Mouse (Mus musculus) cerebellum, adult 8-10 months (tissue): ENCODE data around the gene Slco2b1.
"Not testable (repeated sequence)": the region's sequence is repeated elsewhere in the genome, so short reads cannot be mapped to it uniquely, and the experiment has no call there.

Experiments
- DNase-seq: peaks from one replicate; pipeline ENCODE4 v3.0.0; 2022

Gene Slco2b1

GRCm38 (mm10) chr7:99711166-99711565, at the start of gene Slco2b1:
Slco2b1 (minus strand) TSS chr7:99711340.
- no peak for DNase-seq

DNA sequence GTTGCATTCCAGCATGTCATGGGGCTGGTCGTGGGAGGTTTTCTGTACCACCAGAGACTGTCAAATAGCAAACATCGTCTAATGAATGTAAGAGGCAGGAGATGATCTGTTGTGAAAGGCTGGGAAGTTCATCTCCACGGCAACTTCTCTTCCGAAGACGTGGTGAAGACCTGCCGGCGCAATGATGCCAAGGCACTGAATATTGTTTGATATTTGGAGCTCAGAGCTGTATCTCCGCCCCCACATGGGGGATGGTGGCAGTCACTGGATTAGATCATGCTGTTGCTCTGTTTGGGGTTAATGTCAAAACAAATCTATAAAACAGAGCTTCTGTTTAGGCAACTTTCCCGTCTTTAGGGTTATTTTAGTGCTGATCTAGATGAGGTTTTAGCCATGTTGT, 28.1 kb upstream of the Slco2b1 start:
- DNase-seq, result no peak

DNA sequence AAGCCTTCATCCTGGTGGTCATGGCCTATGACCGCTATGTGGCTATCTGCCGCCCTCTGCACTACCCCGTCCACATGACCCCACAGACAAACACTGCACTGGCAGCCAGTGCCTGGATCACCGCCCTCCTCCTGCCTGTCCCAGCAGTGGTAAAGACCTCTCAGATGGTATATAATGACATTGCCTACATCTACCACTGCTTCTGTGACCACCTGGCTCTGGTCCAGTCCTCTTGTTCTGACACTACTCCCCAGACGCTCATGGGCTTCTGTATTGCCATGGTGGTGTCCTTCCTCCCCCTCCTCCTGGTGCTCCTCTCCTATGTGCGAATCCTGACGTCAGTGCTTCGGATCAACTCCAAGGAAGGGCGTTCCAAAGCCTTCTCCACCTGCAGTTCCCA, 24.4 kb upstream of the Slco2b1 start:
- not testable (repeated sequence) for DNase-seq

DNA sequence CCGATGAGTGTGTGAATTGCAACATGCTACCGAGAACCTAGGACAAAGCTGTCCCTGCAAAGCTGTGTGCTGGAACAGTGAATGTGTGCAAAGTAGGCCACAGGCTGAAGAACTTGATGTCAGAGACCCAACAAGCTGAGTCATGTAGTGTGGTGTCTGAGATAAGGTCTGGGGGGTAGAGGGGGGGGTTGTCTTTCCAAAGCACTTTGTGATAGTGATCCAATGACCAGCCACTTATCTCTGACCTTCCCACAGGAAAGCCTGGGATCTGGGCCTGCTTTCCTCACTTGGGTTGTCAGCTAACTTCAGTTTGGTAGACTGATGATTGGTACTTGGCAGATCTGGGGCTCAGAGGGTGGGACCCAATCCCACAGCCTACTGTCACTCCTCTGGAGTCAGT, 23.5 kb upstream of the Slco2b1 start:
- DNase-seq, result no peak

GRCm38 (mm10) chr7:99729973-99730372, 18.8 kb upstream of the Slco2b1 start, which contains the start of gene Olfr520:
Olfr520 (plus strand) TSS chr7:99730273.
- DNase-seq, result no peak

DNA sequence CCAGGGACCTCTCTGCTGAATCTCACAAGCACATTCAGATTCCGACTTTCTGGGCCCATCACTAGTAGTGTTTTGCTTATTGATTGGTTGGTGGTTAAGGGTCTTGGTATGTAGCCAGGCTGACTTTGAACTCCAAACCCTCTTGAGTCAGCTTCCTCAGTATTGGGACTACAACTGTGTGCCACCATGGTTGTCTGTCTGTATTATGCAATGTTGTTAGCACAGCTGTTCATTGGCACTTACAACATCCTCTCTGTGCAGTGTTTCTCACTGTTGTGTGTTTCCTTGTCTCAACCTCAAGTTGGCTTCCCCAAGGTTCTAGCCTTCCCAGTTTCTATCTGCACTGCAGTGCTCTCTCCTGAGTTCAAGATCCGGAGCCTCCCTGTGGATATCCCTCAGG, 5.4 kb upstream of the Slco2b1 start:
- no peak for DNase-seq

- DNase-seq, result no peak
Observed at GRCm38 (mm10) chr7:99712431-99712830, 1.3 kb upstream of the Slco2b1 start.

DNA sequence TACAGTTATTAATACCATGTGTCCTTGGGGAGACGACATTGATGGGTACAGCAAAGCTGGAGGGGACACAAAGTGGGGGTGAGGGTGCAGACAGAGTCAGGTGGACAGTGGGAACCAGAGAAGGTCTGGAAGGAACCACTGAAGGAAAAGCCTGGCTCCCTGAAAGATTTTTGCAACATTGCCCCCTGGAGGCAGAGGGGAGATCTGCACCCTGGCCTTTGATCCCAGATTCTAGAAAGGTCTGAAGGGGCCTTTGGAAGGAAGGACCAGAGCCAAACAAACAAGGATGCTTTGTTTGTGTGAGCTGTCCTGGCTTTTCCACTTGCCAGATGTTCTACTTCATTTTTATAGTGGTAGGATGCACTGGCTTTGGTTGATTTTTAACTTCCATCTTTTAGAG, 664 bp downstream of the Slco2b1 start:
- DNase-seq, result peak; percentile 77

GRCm38 (mm10) chr7:99709992-99710391, 1.1 kb downstream of the Slco2b1 start:
- DNase-seq, result no peak

DNA sequence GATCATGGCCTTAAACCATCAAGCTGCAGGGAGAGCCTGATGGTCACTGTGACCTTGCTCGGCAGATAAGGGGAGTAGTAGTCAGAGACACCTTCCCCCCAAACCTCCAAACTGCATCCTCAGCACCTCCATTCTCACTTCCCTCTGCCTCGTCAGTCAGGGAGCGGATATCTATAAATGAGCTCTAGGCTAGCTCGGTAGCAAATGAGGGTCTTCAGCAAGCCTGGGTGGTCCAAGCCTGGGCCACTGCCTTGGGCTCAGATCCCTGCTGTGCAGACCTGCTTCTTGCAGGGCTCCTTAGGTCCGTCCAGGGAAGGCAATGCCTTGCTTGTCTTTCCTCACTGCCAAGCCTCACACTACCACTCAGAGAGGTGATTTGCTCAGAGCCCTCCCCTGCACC, 2.4 kb downstream of the Slco2b1 start:
- DNase-seq, result no peak

- peak; percentile 47 for DNase-seq
Observed at GRCm38 (mm10) chr7:99708301-99708721, 2.8 kb downstream of the Slco2b1 start.

GRCm38 (mm10) chr7:99707671-99708070, 3.5 kb downstream of the Slco2b1 start:
- no peak for DNase-seq

DNA sequence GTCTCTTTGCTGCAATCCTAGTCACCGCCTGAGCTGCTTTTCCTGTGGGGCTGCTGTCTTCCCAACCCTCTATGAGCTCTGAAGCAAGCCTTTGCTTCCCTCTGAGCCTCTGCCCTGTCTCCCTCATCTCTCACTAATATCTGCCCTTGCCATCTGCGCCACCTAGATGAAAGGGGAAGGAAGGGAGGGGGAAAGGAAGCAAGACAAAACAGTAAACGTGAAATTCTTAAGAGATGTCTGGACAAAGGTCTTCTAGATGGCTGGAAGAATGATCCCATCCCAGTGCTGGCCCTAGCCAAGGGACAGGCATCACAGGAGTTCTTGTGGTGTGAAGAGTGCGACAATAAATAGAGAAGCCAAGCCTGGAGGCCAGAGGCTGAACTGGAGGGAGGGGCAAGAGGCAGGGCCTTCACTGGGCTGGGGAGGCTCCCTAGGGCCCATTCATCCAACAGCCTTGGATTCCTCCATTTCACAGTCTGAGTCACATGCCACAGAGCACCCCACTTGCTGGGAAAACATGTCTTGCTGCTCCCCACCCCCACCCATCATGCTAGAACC, 4.0 kb downstream of the Slco2b1 start:
- DNase-seq, result no peak

DNA sequence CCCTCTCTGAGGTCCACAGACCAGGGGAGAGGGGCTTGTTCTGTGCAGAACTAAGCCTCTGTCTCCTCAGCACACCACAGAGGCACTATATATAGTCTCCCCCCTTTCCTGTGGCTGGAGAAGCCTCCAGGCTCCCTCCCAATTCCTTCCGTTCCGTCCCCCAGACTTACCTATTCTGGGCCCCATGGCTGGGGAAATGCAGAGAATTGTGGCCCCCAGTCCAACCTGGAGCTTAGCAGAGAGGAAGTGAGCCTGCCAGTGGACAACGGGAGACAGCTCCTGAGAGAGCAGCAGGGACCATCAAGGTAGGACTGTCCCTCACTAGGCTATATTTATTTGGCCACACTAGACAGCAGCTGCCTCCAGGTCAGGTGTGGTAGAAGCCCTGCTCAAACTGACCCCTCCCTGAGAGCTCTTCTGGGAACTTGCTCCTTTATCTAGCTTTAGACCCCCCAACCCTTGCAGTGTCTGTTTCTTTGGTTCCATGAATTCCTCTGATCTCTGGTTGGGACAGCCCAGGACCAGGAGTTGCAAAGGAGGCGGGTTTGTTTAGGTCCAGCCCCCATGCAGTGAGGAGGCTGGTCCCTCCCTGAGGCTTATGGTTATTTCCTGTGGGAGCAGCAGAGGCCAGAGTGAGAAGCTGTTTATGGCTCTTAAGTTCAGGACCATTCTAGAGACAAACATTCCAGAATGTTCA, 4.7 kb downstream of the Slco2b1 start:
- DNase-seq, result no peak

DNA sequence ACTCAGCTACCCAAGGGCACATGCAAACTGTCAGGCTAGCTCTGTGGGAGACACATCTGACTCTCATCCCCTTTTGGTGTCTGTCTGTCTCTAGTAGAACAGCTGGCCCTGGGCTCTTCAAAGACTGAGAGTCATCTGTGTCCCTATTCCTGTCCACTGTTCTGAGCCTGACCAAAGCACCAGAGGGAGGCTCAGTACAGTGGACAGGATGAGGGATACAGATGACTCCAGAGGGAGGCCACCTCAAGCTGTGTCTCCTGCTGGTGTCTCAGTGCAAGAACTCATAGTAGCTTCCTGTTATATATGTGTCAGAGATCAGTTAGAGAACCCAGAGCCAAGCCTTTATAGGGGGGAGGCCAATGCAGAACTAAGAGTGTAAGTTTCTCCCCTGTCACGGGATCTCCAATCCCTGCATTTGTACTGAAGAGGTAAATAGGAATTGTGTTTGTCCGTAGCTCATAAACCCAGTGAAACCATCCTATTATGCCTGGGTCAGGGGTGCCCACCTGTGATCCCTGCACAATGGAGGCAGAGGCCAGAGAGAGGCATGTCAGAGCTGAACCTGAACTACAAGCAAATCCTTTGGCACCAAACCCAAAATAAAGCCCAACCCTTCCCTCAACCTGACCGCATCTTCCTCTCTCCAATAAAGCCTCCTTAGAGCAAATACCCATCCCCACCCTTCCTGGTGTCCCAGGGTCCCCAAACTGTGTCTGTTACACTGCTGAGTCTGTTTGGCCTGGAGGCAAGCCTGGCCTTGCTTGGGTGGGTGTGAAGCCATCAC, 6.2 kb downstream of the Slco2b1 start:
- no peak for DNase-seq

- no peak for DNase-seq
Observed at GRCm38 (mm10) chr7:99702201-99702600, 8.9 kb downstream of the Slco2b1 start.

- no peak for DNase-seq
Observed at GRCm38 (mm10) chr7:99700641-99701040, 10.5 kb downstream of the Slco2b1 start.

GRCm38 (mm10) chr7:99699709-99700151, 11.4 kb downstream of the Slco2b1 start:
- DNase-seq, result no peak

- DNase-seq, result no peak
Observed at GRCm38 (mm10) chr7:99699106-99699505, 12.0 kb downstream of the Slco2b1 start.

- peak; percentile 52 for DNase-seq
Observed at GRCm38 (mm10) chr7:99698576-99698975, 12.6 kb downstream of the Slco2b1 start.

- DNase-seq, result no peak
Observed at GRCm38 (mm10) chr7:99695471-99696057, 15.6 kb downstream of the Slco2b1 start.

- not testable (repeated sequence) for DNase-seq
Observed at GRCm38 (mm10) chr7:99694424-99694823, 16.7 kb downstream of the Slco2b1 start.

DNA sequence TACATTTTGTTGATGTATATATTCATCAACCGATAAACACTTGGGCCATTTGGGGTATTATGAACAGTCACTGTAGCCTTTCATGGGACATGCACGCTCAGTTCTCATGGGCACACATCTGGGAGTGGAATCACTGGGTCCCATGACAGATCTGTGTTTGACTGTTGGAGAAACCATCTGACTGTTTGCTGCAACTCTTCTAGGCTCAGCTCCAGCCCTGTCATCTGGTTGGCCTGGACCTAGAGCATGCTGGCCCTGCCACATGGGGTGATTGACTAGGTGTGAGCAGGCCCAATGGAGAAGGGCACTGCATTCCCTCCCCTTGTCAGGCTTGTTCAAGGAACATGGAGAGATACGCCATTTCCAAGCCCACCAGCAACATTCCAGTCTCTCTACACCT, 17.2 kb downstream of the Slco2b1 start:
- no peak for DNase-seq

- DNase-seq, result no peak
Observed at GRCm38 (mm10) chr7:99693387-99693786, 17.8 kb downstream of the Slco2b1 start.
